Mouse (Mus musculus): ENCODE results near the gene Best2. TPM values are rescaled to one million over a fixed set of nuclear protein-coding genes. Genes with fewer than 3 reads are reported as not detected.

Gene Best2
- 0.13 and 0.23 TPM in 2 replicates for polyA plus RNA-seq (2012; rRNA removed)

DNA sequence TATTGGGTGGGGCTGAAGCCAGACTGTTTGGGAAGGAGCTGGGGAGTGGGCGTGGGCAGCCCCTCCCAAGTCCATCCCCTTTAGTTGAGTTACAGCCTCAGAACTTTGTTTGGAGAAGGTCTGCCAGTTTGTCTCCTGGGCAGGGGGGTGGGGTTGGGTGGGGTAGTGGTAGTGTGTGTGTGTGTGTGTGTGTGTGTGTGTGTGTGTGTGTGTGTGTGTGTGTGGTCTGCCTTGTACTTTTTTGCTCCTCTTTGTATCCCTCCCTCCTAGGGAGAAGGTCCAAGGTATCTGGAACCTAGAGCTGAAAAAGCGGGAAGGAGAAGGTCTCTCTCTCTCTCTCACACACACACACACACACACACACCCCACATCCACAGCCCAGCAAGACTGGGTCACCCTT lies at the start of gene Best2:
Gene Best2 (minus strand): TSS at position 101 of the 400 bp plus-strand sequence.
- TF ChIP-seq POLR2A (IDR thresholded peaks at IDR 0.05; ENCODE audit: borderline replicate concordance, extremely low read depth, low read depth, low read length) (no peak), CTCF (IDR thresholded peaks at IDR 0.05; ENCODE audit: insufficient read depth, low read length) (no peak)
- no peaks in the 10 kb centered on the region for H3K4me1 ChIP-seq (ENCODE audit: control insufficient read depth, insufficient read depth, low read length)
- 57% methylated on average over 2 of the region's 2 CpGs for WGBS
- no peak for DNase-seq
- peak within 1 kb of the TSS; percentile 26 for H3K4me3 ChIP-seq (replicated peaks; ENCODE audit: extremely low read depth, low read depth, low read length)

DNA sequence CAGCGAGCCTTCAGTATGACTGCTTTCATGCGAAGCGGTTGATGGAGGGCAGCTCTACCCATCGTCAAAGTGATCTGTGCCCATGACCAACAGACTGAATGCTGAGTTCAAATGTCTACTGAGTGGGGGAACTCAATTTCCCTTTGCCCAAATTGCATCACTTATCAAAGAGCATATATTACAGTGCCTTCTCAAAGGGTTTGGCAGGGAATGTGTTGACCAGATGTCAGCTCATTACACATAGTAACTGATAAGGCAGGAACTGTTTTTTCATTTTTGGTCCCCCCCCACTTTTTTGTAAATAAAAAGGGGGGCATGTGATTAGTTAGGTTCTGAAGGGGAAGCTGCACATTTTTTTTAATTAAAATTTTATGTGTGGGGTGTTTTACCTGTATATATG lies 48.3 kb upstream of the Best2 start:
- 95% methylated on average over 4 of the region's 4 CpGs for WGBS
- TF ChIP-seq POLR2A (IDR thresholded peaks at IDR 0.05; ENCODE audit: borderline replicate concordance, extremely low read depth, low read depth, low read length) (no peak), CTCF (IDR thresholded peaks at IDR 0.05; ENCODE audit: insufficient read depth, low read length) (no peak)
- Histone ChIP-seq H3K4me3 (replicated peaks; ENCODE audit: extremely low read depth, low read depth, low read length) (no peak overlapping the region), H3K4me1 (ENCODE audit: control insufficient read depth, insufficient read depth, low read length) (peaks cover 2% of the 10 kb centered on the region; the same call in 1 of the 2 replicates)
- no peak for DNase-seq

DNA sequence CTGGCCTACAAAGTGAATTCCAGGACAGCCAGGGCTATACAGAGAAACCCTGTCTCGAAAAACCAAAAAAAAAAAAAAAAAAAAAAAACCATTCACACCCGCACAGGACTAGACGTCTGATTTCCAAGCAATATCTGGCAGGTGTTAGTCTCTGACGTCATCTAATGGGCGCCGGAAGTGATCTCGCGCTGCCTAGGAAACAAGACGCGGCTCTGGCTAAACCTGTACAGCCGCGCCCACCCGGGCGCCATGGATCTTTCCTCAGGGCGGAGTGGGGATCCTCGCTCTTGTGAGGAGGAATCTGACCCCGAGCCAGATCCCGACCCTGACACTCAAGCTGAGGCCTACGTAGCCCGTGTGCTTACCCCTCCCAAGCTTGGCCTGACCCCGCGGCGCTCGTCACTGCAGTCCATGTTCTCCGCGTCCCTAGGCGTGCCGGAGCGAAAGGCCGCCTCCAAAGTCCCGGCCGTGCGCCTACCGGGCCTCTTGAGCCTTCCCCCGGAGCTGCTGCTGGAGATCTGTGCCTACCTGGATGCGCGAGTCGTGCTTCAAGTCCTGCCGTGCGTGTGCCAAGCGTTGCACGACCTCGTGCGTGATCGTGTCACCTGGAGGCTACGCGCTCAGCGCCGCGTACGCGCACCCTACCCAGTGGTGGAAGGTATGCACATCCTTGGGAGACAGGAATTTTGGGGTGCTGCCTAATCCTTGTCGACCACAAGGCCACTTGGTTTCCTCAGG lies 45.7 kb upstream of the Best2 start, which contains the start of gene Fbxw9:
Gene Fbxw9 (plus strand): TSS at position 177 of the 738 bp plus-strand sequence.
- peak; percentile 88 for DNase-seq
- Histone ChIP-seq H3K4me3 (replicated peaks; ENCODE audit: extremely low read depth, low read depth, low read length) (peak within 1 kb of the TSS; percentile 93), H3K4me1 (ENCODE audit: control insufficient read depth, insufficient read depth, low read length) (peaks cover 2% of the 10 kb centered on the region; the same call in 1 of the 2 replicates)
- TF ChIP-seq POLR2A (IDR thresholded peaks at IDR 0.05; ENCODE audit: borderline replicate concordance, extremely low read depth, low read depth, low read length) (peak; percentile 36; the same call in 1 of the 2 replicates), CTCF (IDR thresholded peaks at IDR 0.05; ENCODE audit: insufficient read depth, low read length) (no peak)
- 1% methylated on average over 53 of the region's 53 CpGs for WGBS

DNA sequence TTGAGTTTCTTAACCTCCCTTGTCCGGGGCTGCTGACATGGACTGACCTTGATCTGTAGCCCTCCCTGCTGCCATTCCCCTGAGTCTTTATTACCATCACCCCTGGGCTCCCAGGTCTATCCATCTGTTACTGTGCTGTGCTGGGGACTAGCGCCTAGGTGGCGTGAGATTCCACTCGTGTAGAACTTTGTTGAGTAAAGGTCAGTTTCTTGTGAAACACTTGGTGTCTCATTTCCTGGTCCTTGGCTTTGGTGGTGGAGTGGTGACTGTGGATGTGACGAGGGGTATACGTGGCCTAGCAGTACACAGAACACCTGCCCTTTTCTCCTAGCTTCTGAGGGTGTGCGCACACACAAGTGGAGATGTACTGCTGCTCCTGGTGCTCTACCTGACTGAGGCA lies 43.0 kb upstream of the Best2 start:
- Histone ChIP-seq H3K4me1 (ENCODE audit: control insufficient read depth, insufficient read depth, low read length) (peaks cover 2% of the 10 kb centered on the region; the same call in 1 of the 2 replicates), H3K4me3 (replicated peaks; ENCODE audit: extremely low read depth, low read depth, low read length) (no peak overlapping the region)
- TF ChIP-seq CTCF (IDR thresholded peaks at IDR 0.05; ENCODE audit: insufficient read depth, low read length) (no peak), POLR2A (IDR thresholded peaks at IDR 0.05; ENCODE audit: borderline replicate concordance, extremely low read depth, low read depth, low read length) (no peak)
- WGBS = 74% methylated on average over 7 of the region's 7 CpGs
- DNase-seq = no peak

DNA sequence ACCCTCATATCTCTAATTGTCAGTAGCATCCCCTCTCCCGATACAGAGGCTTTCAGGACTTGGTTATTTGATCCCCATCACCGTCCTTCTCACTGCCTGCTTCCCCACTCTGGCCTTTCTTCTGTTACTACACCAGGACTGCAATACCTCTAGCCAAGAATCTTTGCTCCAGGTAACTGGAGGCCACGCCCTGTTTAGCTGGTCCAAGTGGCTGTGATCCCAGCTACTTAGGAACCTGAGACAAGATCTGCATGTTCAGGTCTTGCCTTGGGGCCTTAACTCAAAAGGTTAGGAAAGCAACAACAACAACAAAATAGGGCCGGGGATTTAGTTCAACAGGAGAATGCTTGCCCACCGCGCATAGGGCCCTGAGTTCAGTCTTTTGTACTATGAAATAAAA lies 29.3 kb upstream of the Best2 start:
- no peak for DNase-seq
- peaks cover under 1% of the 10 kb centered on the region; the same call in 1 of the 2 replicates for H3K4me1 ChIP-seq (ENCODE audit: control insufficient read depth, insufficient read depth, low read length)
- no peak for TF ChIP-seq POLR2A (IDR thresholded peaks at IDR 0.05; ENCODE audit: borderline replicate concordance, extremely low read depth, low read depth, low read length)
- TF ChIP-seq CTCF (IDR thresholded peaks at IDR 0.05; ENCODE audit: insufficient read depth, low read length) = no peak
- no peak overlapping the region for H3K4me3 ChIP-seq (replicated peaks; ENCODE audit: extremely low read depth, low read depth, low read length)
- 89% methylated on average over 6 of the region's 6 CpGs for WGBS

DNA sequence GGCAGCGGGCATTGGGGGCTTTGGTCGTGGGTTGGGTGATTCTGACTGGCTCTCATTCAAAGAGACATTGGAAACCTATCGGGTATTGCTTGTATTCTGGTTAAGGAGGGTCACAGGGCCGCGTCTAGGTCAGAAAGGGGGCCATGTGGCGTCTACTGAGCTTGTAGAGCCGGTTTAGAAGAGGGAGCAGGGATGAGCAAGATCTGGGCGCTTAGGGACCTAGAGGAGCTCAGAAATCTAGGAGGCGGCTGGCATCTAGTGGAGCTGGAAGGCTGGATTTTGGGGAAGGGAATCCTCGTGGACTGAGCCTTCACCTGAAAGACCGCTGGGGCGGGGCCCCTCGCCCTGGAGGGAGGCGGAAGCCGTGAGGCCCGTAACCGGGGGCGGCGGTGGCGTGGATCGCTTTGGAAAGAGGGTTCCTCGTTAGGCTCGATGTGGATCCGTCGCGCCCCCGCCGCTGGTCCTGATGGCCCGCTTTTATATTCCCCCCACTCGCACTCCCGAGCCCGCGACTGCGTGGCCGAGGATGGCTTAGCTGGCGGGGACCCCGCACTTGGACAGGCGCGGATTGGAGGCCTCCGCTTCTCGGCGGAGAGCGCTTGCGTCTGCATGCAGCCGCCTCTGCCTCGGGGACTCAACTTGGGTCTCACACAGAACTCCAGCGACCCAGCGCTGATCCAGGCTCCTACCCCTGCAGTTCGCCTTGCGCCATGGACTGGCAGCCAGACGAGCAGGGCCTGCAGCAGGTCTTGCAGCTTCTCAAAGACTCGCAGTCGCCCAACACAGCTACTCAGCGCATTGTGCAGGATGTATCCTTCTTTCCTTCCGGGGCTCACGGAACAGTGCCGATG lies 23.6 kb upstream of the Best2 start:
- WGBS = under 1% methylated on average over 57 of the region's 57 CpGs
- Histone ChIP-seq H3K4me3 (replicated peaks; ENCODE audit: extremely low read depth, low read depth, low read length) (peak overlapping the region; percentile 76), H3K4me1 (ENCODE audit: control insufficient read depth, insufficient read depth, low read length) (peaks cover 13% of the 10 kb centered on the region)
- TF ChIP-seq POLR2A (IDR thresholded peaks at IDR 0.05; ENCODE audit: borderline replicate concordance, extremely low read depth, low read depth, low read length) = no peak
- TF ChIP-seq CTCF (IDR thresholded peaks at IDR 0.05; ENCODE audit: insufficient read depth, low read length) = no peak
- DNase-seq = peak; percentile 58

DNA sequence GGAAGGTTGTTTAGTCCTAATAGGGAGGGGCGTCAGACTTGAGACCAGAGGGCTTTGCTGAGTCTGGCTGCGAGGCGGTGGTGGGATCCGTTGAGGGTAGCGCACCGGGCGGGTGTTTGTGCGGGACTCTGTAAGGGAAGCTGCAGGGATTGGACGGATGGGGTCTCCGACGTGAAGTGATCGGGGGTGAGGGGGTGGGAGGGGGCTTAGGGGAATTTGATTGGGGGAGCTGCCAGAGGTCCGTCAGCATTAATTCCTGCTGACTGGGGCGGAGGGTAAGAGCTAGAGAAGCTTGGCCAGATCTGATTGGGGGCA lies 23.0 kb upstream of the Best2 start:
- Histone ChIP-seq H3K4me3 (replicated peaks; ENCODE audit: extremely low read depth, low read depth, low read length) (peak overlapping the region; percentile 76), H3K4me1 (ENCODE audit: control insufficient read depth, insufficient read depth, low read length) (peaks cover 13% of the 10 kb centered on the region)
- WGBS = under 1% methylated on average over 14 of the region's 14 CpGs
- TF ChIP-seq CTCF (IDR thresholded peaks at IDR 0.05; ENCODE audit: insufficient read depth, low read length) (no peak), POLR2A (IDR thresholded peaks at IDR 0.05; ENCODE audit: borderline replicate concordance, extremely low read depth, low read depth, low read length) (no peak)
- DNase-seq = no peak

DNA sequence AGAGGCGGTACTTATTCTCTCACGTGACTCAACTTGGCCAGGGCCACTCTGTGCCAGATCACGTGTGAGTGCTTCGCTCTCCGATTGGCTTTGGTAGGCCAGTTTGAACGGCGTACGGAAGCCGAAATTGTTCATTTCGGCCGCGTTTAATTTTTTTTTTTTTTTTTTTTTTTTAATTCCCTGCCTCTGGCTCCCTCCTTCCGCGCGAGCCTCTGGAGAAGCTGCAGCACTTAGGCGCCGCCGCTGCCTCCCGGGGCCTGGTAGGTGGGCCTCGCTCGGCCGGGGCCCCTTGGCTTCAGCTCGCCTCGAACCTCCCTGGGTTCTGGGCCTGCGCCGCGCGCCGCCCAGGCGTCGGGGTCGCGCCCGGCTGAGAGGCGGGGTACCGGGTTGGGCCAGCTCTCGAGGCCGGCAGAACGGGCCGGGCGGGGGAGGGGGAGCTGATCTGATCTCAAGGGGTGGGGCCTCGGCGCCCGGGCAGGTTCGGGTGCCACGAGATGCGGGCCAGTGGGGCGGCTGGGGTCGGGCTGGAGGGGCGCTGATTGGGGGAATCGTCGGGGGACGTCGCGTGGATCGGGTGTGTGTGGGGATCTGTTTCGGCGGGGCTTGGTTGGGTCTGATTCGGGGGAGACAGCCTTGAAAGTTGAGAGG lies 22.5 kb upstream of the Best2 start, which contains the start of gene Tnpo2:
Gene Tnpo2 (plus strand): TSS at position 198 of the 648 bp plus-strand sequence.
- peak within 1 kb of the TSS; percentile 93 for H3K4me3 ChIP-seq (replicated peaks; ENCODE audit: extremely low read depth, low read depth, low read length)
- peaks cover 13% of the 10 kb centered on the region for H3K4me1 ChIP-seq (ENCODE audit: control insufficient read depth, insufficient read depth, low read length)
- TF ChIP-seq CTCF (IDR thresholded peaks at IDR 0.05; ENCODE audit: insufficient read depth, low read length) = no peak
- TF ChIP-seq POLR2A (IDR thresholded peaks at IDR 0.05; ENCODE audit: borderline replicate concordance, extremely low read depth, low read depth, low read length) = no peak; the same call in 1 of the 2 replicates
- peak; percentile 83 for DNase-seq
- under 1% methylated on average over 58 of the region's 59 CpGs for WGBS

DNA sequence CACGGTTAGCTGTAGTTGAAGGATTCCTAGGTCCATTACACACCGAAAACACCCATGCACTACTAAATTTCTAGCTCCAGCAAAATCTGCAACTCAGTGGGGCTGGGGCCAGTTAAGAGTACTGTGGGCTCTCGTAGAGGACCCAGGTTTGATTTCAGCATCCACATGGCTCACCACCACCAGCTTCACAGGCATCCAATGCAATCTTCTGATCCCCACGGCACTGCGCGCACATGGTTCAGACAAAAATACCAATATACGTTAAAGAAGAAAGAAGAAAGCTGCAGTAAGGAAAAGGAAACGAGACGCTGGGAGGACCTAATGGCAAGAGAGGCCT lies 22.0 kb upstream of the Best2 start:
- no peak for DNase-seq
- WGBS = 0% methylated on average over 9 of the region's 9 CpGs
- Histone ChIP-seq H3K4me1 (ENCODE audit: control insufficient read depth, insufficient read depth, low read length) (peaks cover 13% of the 10 kb centered on the region), H3K4me3 (replicated peaks; ENCODE audit: extremely low read depth, low read depth, low read length) (peak overlapping the region; percentile 93)
- TF ChIP-seq CTCF (IDR thresholded peaks at IDR 0.05; ENCODE audit: insufficient read depth, low read length) = no peak
- TF ChIP-seq POLR2A (IDR thresholded peaks at IDR 0.05; ENCODE audit: borderline replicate concordance, extremely low read depth, low read depth, low read length) = no peak
